Mouse (Mus musculus): Measurements from ENCODE around the gene 1700024P04Rik. TPM values are rescaled to one million over a fixed set of nuclear protein-coding genes. Genes with fewer than 3 reads are reported as not detected.

The 1700024P04Rik gene
- polyA plus RNA-seq, 1 experiment from 2014 or later, result not detected

Other genes starting within 250 kb of the 1700024P04Rik start
- gene Fcho2, start 169.1 kb downstream of the 1700024P04Rik start, polyA plus RNA-seq (2015; fragmentation: Nextera tagmentation; extraction: Ambion mirVana), result 27.0 and 30.6 TPM in 2 replicates
- 70.3 and 71.4 TPM in 2 replicates for gene Tnpo1, start 58.2 kb downstream of the 1700024P04Rik start, polyA plus RNA-seq (2015; fragmentation: Nextera tagmentation; extraction: Ambion mirVana)
- 0.54 and 0.62 TPM in 2 replicates for gene Zfp366, start 200.3 kb upstream of the 1700024P04Rik start, polyA plus RNA-seq (2015; fragmentation: Nextera tagmentation; extraction: Ambion mirVana)